Mouse (Mus musculus): ENCODE measurements around the gene 4930519G04Rik. TPM values are rescaled to one million over a fixed set of nuclear protein-coding genes. Genes with fewer than 3 reads are reported as not detected.

Gene 4930519G04Rik
- not detected in 2 replicates for polyA plus RNA-seq (2012; ENCODE audit: low replicate concordance)

DNA sequence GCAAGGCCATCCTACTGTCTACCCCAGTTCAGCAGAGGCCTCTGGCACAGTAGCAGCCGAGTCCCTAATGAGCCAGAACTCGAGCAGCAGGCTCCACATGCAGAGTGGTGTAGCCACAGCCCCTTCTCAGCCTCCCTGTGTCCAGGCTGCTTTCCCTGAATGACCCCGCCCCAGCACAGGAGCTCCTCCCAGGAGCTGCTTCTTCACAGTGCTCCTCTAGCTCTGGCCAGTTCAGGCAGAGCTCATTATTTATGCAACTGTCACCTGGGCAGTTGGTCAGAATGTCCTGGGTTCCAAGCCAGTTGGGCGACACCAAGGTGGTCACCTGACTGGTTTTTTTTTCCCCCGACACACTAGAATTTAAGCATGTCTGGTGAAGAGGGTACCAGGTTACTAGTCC is at the start of gene 4930519G04Rik:
Gene 4930519G04Rik (plus strand): TSS at position 301 of the 400 bp plus-strand sequence.

DNA sequence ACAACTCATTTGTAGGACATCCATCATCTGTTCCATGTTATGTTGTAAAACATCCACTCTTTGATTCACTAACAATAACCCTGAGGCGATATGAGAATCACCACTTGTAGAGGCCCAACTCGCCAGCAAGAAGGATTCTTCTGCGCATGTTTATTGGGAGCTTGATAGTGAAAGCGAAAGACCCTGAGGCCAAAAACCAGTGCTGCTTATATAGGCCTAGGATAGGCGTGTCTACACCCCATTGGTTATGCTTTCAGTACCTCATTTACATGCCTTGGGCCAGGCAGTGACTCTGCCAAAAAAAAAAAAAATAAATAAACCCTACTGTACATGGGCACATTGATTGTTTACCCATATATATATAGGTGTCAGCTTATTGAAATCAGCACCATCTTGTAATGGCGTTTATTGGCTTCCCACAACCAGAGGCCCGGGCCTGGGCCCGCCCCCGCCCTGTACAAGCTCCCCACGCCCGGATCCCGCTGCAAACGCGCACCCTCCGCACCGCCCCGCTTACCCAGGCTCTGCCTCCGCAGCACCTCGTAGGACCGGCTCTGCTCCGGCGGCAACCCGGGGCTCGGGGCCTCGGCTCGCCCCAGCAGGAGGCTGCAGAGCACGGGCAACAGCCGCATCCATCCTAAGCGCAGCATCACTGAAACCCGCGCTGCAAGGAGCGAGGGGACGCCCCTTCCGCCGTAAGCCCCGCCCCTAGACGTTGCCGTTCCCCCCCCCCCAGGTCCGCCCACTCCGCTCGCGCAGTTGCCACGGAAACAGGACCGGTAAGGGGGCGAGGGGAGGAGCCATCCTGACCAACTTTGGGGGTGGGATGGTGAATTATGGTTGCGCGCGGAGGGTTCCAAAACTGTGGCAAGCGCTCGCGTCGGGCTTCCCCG is 30.4 kb upstream of the 4930519G04Rik start, which contains the start of gene 1500011B03Rik:
Gene 1500011B03Rik (minus strand): TSS at position 673 of the 893 bp plus-strand sequence.

DNA sequence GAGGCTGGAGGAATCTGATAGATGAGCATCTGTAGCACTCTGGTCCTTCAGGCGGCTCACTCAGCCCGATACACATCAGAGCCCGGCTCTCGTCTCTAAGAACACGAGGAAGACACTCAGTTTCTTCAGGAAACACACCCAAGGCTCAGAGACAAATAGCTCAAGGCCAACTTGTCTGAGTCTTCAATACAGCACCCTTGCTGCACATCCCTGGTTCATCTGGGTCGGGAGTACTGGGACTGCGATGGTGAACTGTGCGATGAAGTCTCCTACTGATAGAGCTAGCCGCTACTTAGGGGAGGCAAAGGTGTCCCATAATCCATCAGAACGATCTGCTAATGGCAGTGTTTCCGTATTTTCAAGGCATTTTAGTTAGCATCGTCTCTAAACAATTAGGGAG is 5.1 kb downstream of the 4930519G04Rik start, which contains the start of gene Gm9936:
Gene Gm9936 (minus strand): TSS at position 101 of the 400 bp plus-strand sequence.

DNA sequence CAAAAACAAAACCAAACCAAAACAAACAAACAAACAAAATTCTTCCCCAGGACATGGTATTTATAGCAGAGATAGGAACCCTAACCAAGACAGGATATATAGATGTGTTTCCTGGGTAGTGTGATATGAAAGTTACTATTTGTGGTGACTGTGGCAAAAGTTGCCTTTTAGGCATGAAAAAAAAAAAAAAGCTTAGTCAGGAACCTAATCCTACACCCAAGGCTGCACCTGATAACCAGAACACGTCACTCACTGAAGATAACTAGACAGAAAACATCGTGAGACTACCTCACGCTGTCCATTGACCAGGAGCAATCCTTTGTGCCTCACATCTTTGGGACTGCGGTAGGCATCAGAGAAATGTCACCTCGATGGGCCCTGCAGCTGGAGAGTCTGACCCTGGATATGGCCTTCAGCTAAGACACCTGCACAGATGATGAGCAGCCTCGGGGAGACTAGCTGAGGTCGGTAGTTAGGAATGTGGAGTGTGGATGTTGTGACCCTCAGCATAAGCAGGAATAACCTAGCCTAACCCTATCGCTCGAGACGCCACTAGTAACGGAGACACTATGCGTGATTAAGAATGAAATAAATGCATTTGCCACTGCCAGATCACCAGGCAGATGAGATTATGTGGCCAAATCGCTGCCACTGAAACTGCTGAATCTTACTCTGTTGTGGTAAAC is 43.4 kb downstream of the 4930519G04Rik start, which contains the start of gene Oasl2:
Gene Oasl2 (plus strand): TSS at position 249 of the 686 bp plus-strand sequence.

DNA sequence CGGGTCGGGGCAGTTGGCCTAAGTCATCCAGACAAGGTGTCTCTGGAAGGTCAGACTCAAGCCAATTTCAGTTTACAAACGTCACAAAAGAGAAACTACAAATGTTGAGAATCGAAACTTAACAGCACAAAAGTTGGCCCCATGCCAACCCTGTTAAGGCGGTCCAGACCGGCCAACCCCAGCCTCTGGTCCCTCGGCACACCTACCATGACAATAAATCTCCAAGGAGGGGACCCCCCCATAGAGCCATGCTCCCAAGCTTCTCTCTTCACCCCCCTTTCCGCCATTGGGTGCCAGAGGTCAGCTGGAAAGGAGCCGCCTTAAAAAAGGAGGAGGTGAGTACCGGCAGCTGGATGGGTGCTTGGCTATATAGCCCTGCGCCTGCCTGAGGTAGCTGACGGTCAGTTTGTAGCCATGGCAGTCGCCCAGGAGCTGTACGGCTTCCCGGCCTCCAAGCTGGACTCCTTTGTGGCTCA is 69.6 kb downstream of the 4930519G04Rik start, which contains the start of gene Oasl1:
Gene Oasl1 (plus strand): TSS at position 243 of the 476 bp plus-strand sequence.

Other genes with a start within 250 kb of the 4930519G04Rik start
- gene Trpv4, start 195.2 kb upstream of the 4930519G04Rik start, polyA plus RNA-seq (2012; ENCODE audit: low replicate concordance) = 1.7 and 2.4 TPM in 2 replicates
- 130 and 165 TPM in 2 replicates for gene Gltp, start 162.7 kb upstream of the 4930519G04Rik start, polyA plus RNA-seq (2012; ENCODE audit: low replicate concordance)
- gene Tchp, start 145.9 kb upstream of the 4930519G04Rik start, polyA plus RNA-seq (2012; ENCODE audit: low replicate concordance) = 17.4 and 36.8 TPM in 2 replicates
- 305 and 353 TPM in 2 replicates for gene Ankrd13a, start 79.0 kb upstream of the 4930519G04Rik start, polyA plus RNA-seq (2012; ENCODE audit: low replicate concordance)
- gene Git2, start 78.1 kb upstream of the 4930519G04Rik start, polyA plus RNA-seq (2012; ENCODE audit: low replicate concordance) = 211 and 265 TPM in 2 replicates
- gene 1500011B03Rik, start 30.2 kb upstream of the 4930519G04Rik start, polyA plus RNA-seq (2012; ENCODE audit: low replicate concordance) = 83.2 and 99.6 TPM in 2 replicates
- not detected in 2 replicates for gene Gm9936, start 5.0 kb downstream of the 4930519G04Rik start, polyA plus RNA-seq (2012; ENCODE audit: low replicate concordance)
- gene Oasl2, start 43.3 kb downstream of the 4930519G04Rik start, polyA plus RNA-seq (2012; ENCODE audit: low replicate concordance) = 0.67 and 0.83 TPM in 2 replicates
- gene Oasl1, start 69.6 kb downstream of the 4930519G04Rik start, polyA plus RNA-seq (2012; ENCODE audit: low replicate concordance) = 23.9 and 25.0 TPM in 2 replicates
- 39.5 and 52.5 TPM in 2 replicates for gene 2210016L21Rik, start 88.5 kb downstream of the 4930519G04Rik start, polyA plus RNA-seq (2012; ENCODE audit: low replicate concordance)
- 0.14 TPM in 1 of 2 replicates, not detected in the other for gene Hnf1a, start 117.4 kb downstream of the 4930519G04Rik start, polyA plus RNA-seq (2012; ENCODE audit: low replicate concordance)
- 21.8 and 40.6 TPM in 2 replicates for gene Sppl3, start 157.5 kb downstream of the 4930519G04Rik start, polyA plus RNA-seq (2012; ENCODE audit: low replicate concordance)
- not detected in 2 replicates for gene Gm10401, start 244.6 kb downstream of the 4930519G04Rik start, polyA plus RNA-seq (2012; ENCODE audit: low replicate concordance)